Mouse (Mus musculus) splenic B cell, adult 2 months (primary cell): Measurements from ENCODE around the gene Cstf2t.
A peak's percentile ranks its signal among the peaks of the same experiment; 100 is the strongest.

ENCODE experiments used
- DNase-seq: peaks from one replicate; pipeline ENCODE4 v3.0.0-alpha.2; 2011; ENCODE audit warnings: low read depth, low spot score
- H3K27me3 ChIP-seq: 2 replicates; pipeline ENCODE4 v1.6.1; 2012; ENCODE audit warnings: mild to moderate bottlenecking, low read length, moderate library complexity, mixed read lengths; ENCODE audit not compliant: control insufficient read depth, poor library complexity, insufficient read depth, severe bottlenecking
- H3K36me3 ChIP-seq: 2 replicates; pipeline ENCODE4 v1.6.1; 2012; ENCODE audit warnings: mild to moderate bottlenecking, low read length, moderate library complexity, mixed read lengths; ENCODE audit not compliant: control insufficient read depth, poor library complexity, insufficient read depth, severe bottlenecking

Cstf2t gene

DNA sequence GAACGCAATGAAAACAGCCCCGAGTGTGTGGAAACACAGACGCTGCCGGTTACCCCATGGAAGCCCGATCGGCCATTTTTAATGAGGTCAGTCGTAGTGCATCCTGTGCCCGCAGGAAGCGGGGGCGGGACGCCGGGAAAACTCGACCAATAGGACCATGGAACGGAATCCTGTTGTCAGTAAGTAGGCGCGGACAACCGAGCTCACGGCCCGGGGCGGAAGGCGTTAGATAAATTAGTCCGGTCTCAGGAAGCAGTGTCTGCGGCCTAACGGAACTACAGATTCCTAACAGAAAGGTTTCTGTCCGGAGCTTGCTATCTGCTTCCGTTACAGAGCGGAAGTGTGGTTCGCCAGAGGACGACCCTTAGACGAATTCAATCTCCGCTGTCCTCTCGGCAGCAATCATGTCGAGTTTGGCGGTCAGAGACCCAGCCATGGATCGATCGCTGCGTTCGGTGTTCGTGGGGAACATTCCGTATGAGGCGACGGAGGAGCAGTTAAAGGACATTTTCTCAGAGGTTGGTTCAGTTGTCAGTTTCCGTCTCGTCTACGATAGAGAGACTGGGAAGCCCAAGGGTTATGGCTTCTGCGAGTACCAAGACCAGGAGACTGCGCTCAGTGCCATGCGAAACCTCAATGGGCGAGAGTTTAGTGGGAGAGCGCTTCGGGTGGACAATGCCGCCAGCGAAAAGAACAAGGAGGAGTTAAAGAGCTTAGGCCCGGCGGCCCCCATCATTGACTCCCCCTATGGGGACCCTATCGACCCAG is at the start of gene Cstf2t:
Gene Cstf2t, plus strand, starts transcription at position 176 of the 768 bp plus-strand sequence.
- DNase-seq, result peak; percentile 99
- 0 out of 2 replicates have a peak, but pooled peaks cover 2% of the 10 kb centered on the region for H3K36me3 ChIP-seq
- no peaks in the 10 kb centered on the region; the same call in 1 of the 2 replicates for H3K27me3 ChIP-seq

DNA sequence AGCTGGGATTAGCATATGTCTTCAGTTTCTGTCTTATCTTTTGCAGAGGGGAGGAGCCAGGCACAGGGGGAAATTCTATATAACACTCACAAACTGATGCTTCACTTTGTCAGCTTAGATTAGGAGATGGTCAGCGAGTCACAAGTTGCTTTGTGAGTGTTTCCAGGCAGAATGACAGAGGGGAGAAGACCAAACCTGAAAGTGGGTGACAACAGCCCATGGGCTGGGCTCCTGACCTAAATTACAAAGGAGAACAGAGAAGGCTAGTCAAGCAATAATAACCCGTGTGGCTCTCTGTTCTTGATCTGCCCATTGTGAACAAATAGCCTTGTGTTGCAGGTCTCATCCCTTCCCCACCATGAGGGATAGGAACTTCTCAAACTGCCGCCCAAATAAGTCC is 43.7 kb upstream of the Cstf2t start:
- no peak for DNase-seq
- Histone ChIP-seq H3K27me3 (no peaks in the 10 kb centered on the region), H3K36me3 (no peaks in the 10 kb centered on the region)

DNA sequence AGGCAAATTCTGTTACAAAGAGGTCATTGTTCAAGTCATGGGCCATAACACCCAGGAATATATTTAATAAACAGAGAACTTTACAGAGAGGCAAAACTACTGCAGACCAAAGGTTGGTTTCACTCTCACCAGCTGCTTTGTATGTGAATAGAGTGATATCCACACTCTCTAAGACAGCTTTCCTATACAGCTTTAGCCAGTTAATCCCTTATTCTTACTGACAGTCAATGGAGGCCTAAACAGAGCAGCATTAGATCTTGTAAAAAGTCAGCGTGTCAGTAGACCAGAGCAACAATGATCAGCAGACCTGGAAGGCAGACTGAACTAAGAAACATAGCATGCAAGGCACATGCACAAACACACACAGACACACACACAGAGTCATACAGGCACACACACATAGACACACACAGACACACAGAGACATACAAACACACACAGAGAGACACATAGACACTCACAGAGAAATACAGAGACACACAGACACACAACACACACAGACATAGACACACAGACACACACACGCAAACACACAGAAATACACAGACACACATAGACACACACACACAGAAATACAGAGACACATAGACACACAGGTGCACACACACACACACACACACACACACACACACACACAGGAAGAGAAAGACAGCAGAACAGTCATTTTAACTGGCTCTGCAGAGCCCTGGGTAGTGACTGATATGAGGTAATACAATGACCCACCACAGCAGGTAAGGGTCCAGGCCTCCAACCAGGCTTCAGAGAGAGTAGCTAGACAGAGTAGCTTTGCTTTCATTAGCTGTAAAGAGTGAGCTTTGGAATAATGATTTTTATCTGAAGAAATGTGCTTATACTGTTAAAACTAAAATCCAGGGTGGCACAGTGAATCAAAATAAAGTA is 41.4 kb upstream of the Cstf2t start:
- H3K27me3 ChIP-seq, result no peaks in the 10 kb centered on the region
- no peaks in the 10 kb centered on the region for H3K36me3 ChIP-seq
- no peak for DNase-seq

DNA sequence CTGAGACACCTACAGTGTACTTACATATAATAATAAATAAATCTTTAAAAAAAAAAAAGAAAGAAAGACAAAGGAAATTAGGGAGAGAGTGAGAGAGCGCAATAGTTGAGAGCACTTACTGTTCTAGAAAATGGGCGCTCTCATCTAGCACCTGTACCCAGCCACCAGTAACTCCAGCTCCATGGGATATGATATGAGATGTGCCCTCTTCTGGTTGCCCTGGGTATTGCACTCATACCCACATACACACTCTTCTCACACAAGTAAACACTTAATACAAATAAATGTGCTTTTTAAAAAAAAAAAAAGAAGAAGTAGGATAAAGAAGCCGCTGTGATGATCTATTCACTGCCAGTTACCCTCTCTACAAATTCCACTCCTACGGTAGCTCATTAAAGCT is 36.0 kb upstream of the Cstf2t start:
- Histone ChIP-seq H3K27me3 (no peaks in the 10 kb centered on the region), H3K36me3 (no peaks in the 10 kb centered on the region)
- DNase-seq, result peak; percentile 35

DNA sequence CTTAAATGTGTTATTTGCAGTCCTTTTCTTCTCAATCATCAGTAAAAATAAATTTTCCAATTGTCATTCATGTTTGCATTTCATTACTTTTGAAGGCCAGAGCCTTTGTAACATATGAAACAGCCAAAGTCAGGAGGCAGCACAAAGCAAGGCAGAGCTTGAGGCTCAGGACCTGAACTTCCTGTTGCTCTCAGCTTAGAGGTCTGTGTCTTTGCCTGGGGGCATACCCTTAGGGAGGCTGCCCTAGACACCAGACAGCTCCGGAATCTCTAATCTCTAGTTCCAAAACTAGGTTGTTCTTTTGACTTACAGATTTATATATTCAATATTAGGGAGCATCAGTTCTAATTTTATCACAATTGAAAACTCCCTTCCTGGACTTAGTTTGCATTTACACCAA is 17.9 kb upstream of the Cstf2t start:
- DNase-seq, result no peak

DNA sequence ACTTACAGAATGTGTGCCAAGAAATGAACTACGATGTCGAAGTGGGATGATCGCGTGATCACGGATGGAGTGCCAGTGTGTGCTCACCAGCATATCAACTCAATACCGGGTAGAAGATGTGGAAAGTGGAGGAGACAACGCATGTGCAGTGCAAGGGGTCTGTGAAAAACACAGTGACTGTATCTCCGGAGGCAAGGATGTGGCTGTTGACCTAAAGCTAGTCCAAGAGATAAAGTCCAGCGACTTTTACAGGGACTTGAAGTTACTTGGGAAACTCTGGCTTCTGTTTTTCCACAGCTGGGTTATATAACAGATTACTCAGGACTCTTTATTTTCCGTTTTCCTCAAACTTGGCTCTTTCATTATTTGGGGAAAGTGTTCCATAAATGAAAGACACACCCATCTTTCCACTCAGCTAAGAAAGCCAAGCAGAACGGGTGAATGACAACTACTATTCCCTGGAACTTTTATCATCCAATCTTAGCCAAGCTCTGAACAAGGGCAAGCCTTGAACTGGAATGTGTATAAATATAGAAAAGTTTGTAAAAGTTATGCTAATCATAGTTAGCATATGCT is 17.3 kb upstream of the Cstf2t start:
- no peak for DNase-seq
- no peaks in the 10 kb centered on the region for H3K27me3 ChIP-seq
- no peaks in the 10 kb centered on the region for H3K36me3 ChIP-seq

More for the DNA sequence above, 17.9 kb upstream of the Cstf2t start:
- Histone ChIP-seq H3K36me3 (no peaks in the 10 kb centered on the region), H3K27me3 (no peaks in the 10 kb centered on the region)

DNA sequence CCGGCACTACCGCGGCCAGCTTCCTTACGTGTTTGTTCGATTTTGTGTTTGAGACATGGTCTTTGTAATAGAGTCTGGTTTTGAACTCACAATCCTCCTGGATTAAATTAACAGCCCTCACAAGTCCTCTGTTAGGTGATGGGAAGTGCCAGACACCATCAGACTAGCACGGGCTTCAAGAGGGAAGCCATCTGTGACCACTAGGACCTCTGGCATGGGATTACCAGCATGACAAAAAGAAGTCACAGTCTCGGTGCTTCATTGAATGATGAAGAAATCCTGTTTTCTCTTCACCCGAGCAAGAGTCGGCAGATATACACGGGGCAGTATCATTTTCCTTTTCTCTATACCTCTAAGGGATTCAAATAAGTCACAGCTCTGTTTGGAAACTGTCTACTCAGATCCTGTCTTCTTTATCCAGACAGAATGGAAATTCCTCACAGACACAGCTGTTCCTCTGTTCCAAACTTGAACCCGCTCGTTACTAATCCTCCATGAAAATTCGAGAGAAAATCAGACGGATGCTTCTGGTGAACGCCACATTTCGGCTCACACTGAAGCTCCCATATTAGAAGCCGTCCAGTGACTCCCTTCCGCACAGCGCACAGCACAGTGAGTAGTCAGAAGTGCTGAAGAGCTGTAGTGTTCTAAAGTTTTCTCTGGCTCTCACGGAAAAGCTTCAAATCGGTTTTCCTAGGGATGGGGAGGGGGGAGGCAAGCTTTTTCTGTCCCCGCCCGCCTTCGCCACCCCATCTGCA is 8.5 kb upstream of the Cstf2t start:
- no peak for DNase-seq

DNA sequence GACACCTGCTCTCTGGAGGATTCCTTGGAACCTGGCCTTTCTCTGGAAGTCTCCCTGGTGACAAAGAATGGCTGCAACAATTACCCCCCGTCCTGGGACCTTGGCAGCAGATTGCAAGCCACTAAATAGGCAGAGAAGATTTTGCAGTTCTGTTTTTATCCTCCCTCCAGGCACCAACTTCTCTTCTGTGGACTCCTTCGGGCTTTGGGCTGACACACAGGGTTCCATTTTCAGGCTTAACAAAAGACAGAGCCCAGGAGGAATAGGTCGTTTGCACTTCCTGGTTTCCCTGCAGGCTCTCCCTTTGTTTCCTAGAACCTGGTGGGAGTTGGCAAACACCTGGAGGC is 7.9 kb upstream of the Cstf2t start:
- Histone ChIP-seq H3K36me3 (no peaks in the 10 kb centered on the region), H3K27me3 (no peaks in the 10 kb centered on the region; the same call in 1 of the 2 replicates)
- no peak for DNase-seq

More for the DNA sequence above, 8.5 kb upstream of the Cstf2t start:
- H3K36me3 ChIP-seq, result no peaks in the 10 kb centered on the region
- no peaks in the 10 kb centered on the region; the same call in 1 of the 2 replicates for H3K27me3 ChIP-seq

DNA sequence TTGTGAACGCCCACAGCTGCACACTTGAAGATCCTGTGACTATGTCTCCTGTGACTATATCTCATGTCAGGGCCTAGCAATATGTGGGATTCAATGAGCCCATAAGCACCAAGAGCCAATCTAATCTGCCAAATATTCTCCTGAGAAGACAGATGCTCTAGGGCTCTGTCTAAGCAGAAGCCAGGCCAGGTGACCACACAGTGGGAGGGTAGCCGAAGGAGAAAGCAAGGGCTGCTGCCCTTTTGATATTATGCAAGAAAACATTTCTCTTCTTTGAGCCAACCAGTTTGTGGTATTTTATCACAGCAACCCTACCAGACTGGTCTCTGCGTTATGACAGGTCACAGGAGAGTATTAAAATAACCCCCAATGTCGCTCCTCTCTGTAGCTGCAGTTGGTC is 6.5 kb upstream of the Cstf2t start:
- H3K27me3 ChIP-seq, result no peaks in the 10 kb centered on the region; the same call in 1 of the 2 replicates

DNA sequence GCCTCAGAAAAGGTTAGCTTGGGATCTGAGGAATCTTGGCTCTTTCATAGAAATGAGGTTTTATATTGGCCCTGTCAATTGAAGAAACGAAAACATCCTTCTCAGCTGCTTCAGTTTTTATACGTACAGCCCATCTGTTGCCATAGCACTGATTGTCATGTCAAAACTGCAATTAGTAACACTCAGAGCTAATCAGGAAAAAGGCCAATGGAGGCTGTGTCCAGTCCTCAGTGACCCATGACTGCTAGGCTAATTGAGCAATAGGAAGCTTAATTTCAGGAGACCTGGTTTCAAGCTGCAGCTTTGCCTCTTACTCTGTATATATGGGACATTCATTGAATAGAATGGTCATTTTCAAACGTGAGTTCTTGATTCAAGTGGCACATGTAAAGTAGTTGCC is 4.4 kb upstream of the Cstf2t start:
- Histone ChIP-seq H3K27me3 (no peaks in the 10 kb centered on the region; the same call in 1 of the 2 replicates), H3K36me3 (no peaks in the 10 kb centered on the region)
- no peak for DNase-seq

More for the DNA sequence above, 6.5 kb upstream of the Cstf2t start:
- H3K36me3 ChIP-seq, result no peaks in the 10 kb centered on the region
- DNase-seq, result no peak

DNA sequence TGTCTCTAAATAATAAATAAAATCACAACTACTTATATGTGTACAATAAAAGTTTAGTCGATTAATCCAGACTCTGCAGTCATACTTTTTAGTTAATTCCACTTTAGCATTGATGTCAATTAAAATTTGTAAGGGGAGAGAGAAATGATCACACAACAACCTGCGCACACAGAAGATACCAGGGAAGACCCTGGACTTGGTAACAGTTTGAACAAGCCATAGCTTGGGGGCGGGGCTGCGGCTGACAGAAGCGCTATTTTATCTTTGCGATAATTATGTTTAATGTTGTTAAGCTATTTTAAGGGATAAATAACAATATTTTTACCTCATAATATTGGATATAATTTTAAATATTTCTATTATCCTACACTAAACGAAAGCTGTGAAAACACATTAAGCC is 411 bp upstream of the Cstf2t start:
- no peaks in the 10 kb centered on the region; the same call in 1 of the 2 replicates for H3K27me3 ChIP-seq
- no peak for DNase-seq
- H3K36me3 ChIP-seq, result 0 out of 2 replicates have a peak, but pooled peaks cover 2% of the 10 kb centered on the region

DNA sequence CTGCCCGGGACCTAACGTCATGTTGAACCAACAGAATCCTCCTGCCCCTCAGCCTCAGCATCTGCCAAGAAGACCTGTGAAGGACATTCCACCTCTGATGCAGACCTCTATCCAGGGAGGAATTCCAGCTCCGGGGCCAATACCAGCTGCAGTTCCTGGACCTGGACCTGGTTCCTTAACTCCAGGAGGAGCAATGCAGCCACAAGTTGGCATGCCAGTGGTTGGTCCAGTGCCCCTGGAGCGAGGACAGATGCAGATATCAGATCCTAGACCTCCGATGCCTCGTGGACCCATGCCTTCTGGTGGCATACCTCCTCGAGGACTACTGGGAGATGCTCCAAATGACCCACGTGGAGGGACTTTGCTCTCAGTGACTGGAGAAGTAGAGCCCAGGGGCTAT is 1.1 kb downstream of the Cstf2t start:
- H3K36me3 ChIP-seq, result 0 out of 2 replicates have a peak, but pooled peaks cover 2% of the 10 kb centered on the region
- DNase-seq, result peak; percentile 5
- H3K27me3 ChIP-seq, result no peaks in the 10 kb centered on the region; the same call in 1 of the 2 replicates

DNA sequence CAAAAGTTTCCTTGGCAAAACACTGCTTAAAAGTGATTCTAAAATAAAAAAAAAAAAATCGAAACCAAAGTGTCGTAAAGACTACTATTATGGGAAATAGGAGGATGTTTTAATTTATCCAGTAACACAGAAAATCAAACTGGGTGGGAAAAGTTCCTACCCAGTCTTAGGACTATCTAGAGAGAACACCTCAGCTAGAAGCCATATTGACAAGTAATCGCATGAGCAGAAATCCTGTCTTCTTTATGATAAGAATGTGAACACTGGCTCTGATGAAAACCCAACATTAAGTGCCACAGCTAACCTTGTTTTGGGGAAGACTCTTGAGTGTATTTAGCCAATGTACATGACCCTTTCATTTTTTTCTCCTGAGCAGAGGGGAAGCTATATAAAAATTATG is 15.2 kb downstream of the Cstf2t start:
- no peak for DNase-seq
- no peaks in the 10 kb centered on the region for H3K27me3 ChIP-seq
- H3K36me3 ChIP-seq, result no peaks in the 10 kb centered on the region

DNA sequence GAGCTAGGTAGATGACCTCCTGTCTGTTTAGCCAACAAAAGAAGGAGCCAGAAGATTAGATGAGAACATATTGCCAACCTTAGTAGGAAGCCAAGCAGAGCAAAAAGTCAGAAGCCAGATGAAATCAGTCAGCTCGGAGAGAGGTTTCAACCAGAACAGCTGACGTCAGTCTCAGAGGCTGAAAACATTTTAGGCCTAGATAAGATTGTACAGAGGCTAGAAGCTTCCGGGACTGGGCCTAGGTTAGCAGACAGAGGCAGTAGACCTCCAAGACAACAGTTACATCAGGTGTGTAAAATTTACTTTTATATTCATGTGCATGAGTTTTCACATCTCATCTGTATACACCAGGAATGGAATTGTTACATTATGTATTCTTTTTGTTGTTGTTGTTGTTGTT is 16.7 kb downstream of the Cstf2t start:
- Histone ChIP-seq H3K36me3 (no peaks in the 10 kb centered on the region), H3K27me3 (no peaks in the 10 kb centered on the region)
- DNase-seq, result no peak
